Mouse (Mus musculus): Measurements from ENCODE around the gene Ackr3. TPM values are rescaled to one million over a fixed set of nuclear protein-coding genes. Genes with fewer than 3 reads are reported as not detected.

Gene Ackr3
- polyA plus RNA-seq (2015; fragmentation: Nextera tagmentation; extraction: Ambion mirVana): 34.6 and 38.1 TPM in 2 replicates

DNA sequence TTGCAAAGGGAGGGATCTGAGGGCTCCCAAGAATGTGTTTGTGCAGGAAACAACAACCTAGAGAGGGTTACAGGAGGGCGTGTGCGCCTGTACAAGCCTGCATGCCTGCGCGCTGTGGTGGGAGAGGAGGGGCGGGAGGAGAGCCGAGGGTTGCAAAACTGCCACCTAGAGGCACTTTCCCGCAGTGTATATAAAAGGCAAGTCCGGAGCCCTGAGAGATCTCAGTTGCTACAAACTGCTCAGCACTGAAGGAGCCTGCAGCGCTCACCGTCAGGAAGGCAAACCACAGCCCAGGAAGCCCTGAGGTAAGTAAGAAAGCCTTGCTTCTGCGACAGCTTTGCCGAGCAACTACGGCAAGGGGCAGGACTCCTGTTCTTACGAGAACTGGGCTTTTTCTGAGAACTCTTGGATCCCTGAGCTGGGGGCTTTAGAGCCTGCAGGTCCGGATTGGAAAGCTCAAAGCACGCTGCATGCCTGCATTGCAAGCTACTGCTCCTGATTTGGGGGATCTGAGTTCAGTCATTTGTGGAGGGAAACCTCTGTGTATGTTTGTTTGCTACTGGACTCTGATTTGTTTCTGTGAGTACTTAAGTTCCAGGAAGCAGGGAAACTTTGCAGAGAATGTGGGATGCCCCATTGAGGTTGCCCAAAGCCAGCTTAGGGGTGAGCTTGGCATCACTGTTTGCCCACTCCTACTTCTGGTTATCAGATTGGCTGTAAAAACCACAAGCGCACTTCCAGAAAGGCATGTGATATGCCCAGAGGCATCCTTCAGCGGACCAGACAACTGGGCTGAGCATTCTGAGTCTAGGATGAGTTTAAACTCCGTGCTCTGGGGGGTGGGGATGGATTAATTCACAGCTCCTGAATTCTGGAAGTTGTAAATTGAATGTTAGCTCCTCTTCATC is at the start of gene Ackr3:
Gene Ackr3 (plus strand): TSS at position 198 of the 908 bp plus-strand sequence.
- Histone ChIP-seq H3K9ac (peak within 1 kb of the TSS; percentile 64), H3K36me3 (no peaks in the 10 kb centered on the region), H3K27me3 (0 out of 2 replicates have a peak, but pooled peaks cover 3% of the 10 kb centered on the region), H3K9me3 (no peaks in the 10 kb centered on the region), H3K4me2 (peak within 1 kb of the TSS; percentile 50), H3K4me1 (peaks cover 63% of the 10 kb centered on the region), H3K27ac (peak within 1 kb of the TSS; percentile 87), H3K4me3 (peak within 1 kb of the TSS; percentile 60)
- under 1% methylated on average over 19 of the region's 19 CpGs for WGBS
- peak; percentile 77 for ATAC-seq (ENCODE audit: insufficient number of reproducible peaks, low FRiP score, low TSS enrichment, low read depth)

DNA sequence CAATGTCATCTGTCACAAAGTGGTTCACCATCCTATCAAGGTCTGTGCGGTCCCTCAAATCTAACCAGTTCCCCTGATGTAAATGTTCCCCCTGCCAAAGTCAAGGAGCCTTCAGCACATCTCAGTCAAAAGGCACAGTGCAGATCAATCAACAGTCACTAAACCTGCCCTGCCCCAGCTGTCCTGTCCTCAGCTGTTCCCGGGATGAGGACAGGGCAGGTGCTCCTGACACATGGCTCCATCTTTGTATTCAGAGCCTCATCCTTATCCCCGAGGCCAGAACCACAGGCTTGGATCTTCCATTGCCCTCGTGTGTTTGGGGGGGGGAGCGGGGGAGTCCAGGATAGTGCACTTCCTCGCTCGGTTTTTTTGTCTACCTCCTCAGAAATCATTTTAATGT is 47.2 kb upstream of the Ackr3 start:
- Histone ChIP-seq H3K4me1 (peaks cover 20% of the 10 kb centered on the region), H3K9me3 (no peaks in the 10 kb centered on the region), H3K36me3 (no peaks in the 10 kb centered on the region), H3K27ac (no peak overlapping the region), H3K27me3 (no peaks in the 10 kb centered on the region), H3K9ac (no peak overlapping the region), H3K4me2 (no peak overlapping the region), H3K4me3 (no peak overlapping the region)
- WGBS: 63% methylated on average over 7 of the region's 7 CpGs
- ATAC-seq (ENCODE audit: insufficient number of reproducible peaks, low FRiP score, low TSS enrichment, low read depth): no peak

DNA sequence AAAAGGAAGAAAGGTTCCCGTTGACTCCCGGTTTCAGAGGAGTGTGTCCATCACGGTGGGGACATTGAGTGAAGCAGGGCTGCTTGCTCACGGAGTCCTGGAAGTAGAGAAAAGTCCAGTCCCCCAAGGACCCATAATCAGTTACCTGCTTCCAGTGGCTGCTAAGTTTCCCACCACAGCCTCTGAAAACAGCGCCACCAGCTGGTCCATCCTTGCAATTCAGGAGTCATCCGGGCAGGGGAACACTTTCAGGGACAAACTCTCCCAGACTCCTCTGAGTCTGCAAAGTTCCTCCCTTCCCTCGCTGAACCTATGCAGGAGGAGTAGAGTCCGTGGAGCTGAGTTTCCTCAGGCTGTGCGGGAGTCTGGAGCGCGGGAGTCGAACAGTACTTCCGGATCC is 43.9 kb upstream of the Ackr3 start:
- Histone ChIP-seq H3K27ac (no peak overlapping the region), H3K4me1 (peaks cover 6% of the 10 kb centered on the region; the same call in 1 of the 2 replicates), H3K4me2 (no peak overlapping the region), H3K36me3 (no peaks in the 10 kb centered on the region), H3K4me3 (no peak overlapping the region), H3K9ac (no peak overlapping the region), H3K9me3 (no peaks in the 10 kb centered on the region), H3K27me3 (no peaks in the 10 kb centered on the region)
- 37% methylated on average over 13 of the region's 13 CpGs for WGBS
- ATAC-seq (ENCODE audit: insufficient number of reproducible peaks, low FRiP score, low TSS enrichment, low read depth): no peak

DNA sequence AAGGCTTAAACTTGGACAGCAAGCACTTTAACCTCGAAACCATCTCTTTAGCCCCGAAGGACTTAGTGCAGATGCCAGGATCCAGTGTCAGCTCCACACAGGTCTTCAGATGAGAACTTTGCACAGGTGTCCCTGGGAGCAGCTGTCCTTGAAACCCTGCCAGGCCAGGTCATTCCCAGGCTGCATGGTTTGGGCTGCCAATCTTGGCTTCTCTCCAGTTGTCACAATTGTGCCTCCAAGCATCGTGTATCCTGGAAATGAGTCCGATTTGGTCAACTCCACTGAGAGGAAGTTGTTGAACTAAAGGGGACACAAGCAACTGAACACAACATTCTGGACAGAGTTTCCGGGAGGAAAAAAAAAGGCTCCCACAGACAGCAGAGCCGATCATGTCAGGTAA is 42.2 kb upstream of the Ackr3 start:
- WGBS: 70% methylated on average over 6 of the region's 6 CpGs
- Histone ChIP-seq H3K27ac (no peak overlapping the region), H3K9ac (no peak overlapping the region), H3K4me1 (peaks cover 6% of the 10 kb centered on the region; the same call in 1 of the 2 replicates), H3K36me3 (no peaks in the 10 kb centered on the region), H3K9me3 (no peaks in the 10 kb centered on the region), H3K27me3 (no peaks in the 10 kb centered on the region), H3K4me2 (no peak overlapping the region), H3K4me3 (no peak overlapping the region)
- no peak for ATAC-seq (ENCODE audit: insufficient number of reproducible peaks, low FRiP score, low TSS enrichment, low read depth)

DNA sequence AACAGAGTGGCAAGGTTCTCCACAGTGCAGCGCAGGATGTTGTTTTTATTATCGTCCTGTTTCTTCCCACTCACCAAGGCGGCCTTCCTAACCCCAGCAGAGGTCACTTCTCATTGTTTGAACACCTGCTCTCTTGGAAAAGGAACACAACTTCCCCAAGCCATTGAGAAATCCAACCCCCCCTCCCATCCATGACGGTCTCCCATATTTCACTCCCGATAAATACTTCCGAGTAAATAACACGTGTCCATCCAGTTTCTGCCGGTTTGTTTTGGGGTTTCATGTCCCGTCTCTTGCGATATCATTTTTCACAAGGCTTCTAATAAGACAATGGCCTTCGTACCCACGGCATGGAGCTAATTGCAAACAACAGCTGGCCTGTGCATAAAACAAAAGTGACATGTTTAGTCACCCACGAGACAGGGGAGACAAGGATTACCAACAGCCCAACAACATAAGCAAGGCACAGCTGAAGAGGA is 41.4 kb upstream of the Ackr3 start:
- Histone ChIP-seq H3K36me3 (no peaks in the 10 kb centered on the region), H3K4me2 (no peak overlapping the region), H3K27me3 (no peaks in the 10 kb centered on the region), H3K9ac (no peak overlapping the region), H3K4me1 (peaks cover 6% of the 10 kb centered on the region; the same call in 1 of the 2 replicates), H3K27ac (no peak overlapping the region), H3K4me3 (no peak overlapping the region), H3K9me3 (no peaks in the 10 kb centered on the region)
- WGBS: 69% methylated on average over 13 of the region's 13 CpGs
- ATAC-seq (ENCODE audit: insufficient number of reproducible peaks, low FRiP score, low TSS enrichment, low read depth): no peak

DNA sequence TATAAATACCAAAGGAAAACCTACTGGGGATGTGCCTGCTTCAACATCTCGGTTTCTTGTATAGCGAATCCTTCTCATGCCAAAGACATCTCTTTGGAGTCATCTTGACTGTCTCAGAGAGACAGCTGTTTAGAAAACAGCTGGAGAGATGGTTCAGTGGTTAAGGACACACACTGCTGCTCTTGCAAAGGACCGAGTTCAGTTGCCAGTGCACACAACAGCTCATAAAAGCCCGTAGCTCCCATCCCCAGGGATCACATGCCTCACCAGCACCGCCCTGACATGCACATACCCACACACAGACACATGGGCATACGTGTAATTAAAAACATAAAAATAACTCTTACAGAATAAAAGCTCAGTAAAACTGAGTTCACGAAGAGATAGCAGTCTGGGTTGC is 40.6 kb upstream of the Ackr3 start:
- WGBS: 46% methylated on average over 7 of the region's 7 CpGs
- Histone ChIP-seq H3K27me3 (no peaks in the 10 kb centered on the region), H3K36me3 (no peaks in the 10 kb centered on the region), H3K27ac (no peak overlapping the region), H3K4me2 (no peak overlapping the region), H3K4me1 (peaks cover 6% of the 10 kb centered on the region; the same call in 1 of the 2 replicates), H3K4me3 (no peak overlapping the region), H3K9me3 (no peaks in the 10 kb centered on the region), H3K9ac (no peak overlapping the region)
- no peak for ATAC-seq (ENCODE audit: insufficient number of reproducible peaks, low FRiP score, low TSS enrichment, low read depth)

DNA sequence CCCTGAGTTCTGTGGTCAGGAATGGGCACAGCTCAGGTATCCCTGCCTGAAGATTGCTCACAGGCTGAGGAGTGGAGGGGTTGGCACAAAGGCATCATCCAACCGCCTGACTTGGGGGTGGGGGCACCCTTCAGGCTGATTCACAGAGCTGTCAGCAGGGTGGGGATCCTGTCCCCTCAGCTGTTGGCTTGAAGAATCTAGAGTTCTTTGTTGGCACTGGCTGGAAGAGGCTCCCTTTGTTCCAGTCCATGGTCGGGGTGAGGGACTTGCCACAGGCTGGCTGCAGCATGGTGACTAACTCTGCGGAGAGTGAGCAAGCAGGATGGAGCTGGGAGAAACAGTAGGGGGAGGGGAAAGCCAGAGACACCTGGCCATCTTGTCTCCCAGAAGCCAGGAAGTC is 39.5 kb upstream of the Ackr3 start:
- no peaks in the 10 kb centered on the region for H3K36me3 ChIP-seq
- no peaks in the 10 kb centered on the region for H3K9me3 ChIP-seq
- peaks cover 6% of the 10 kb centered on the region; the same call in 1 of the 2 replicates for H3K4me1 ChIP-seq
- H3K27me3 ChIP-seq: no peaks in the 10 kb centered on the region
- 56% methylated on average over 3 of the region's 3 CpGs for WGBS
- no peak overlapping the region for H3K4me2 ChIP-seq
- no peak for ATAC-seq (ENCODE audit: insufficient number of reproducible peaks, low FRiP score, low TSS enrichment, low read depth)
- no peak overlapping the region for H3K9ac ChIP-seq
- no peak overlapping the region for H3K4me3 ChIP-seq
- H3K27ac ChIP-seq: no peak overlapping the region

DNA sequence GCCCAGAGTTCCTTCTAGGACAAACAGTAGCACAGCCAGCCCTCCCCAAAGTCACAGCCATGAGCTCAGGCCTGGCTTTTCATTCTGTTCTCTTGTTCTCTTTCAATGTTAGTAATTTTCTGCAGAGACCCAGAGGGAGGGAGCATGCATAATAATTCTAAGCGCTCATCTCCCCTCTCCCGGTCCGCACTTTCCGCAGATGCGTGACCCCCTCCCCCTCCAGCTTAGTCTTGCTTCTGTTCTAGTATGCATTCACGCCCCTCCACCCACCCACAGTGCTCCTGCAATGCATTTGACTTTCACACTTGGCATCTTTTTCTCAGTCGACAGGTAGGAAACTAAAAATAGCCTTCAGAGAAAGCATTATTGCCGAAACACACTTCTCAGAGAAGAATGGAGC is 29.4 kb upstream of the Ackr3 start:
- Histone ChIP-seq H3K9ac (no peak overlapping the region), H3K27me3 (no peaks in the 10 kb centered on the region), H3K4me2 (no peak overlapping the region), H3K4me3 (no peak overlapping the region), H3K36me3 (no peaks in the 10 kb centered on the region), H3K9me3 (no peaks in the 10 kb centered on the region), H3K4me1 (peaks cover 26% of the 10 kb centered on the region), H3K27ac (no peak overlapping the region)
- 56% methylated on average over 8 of the region's 8 CpGs for WGBS
- ATAC-seq (ENCODE audit: insufficient number of reproducible peaks, low FRiP score, low TSS enrichment, low read depth): no peak

DNA sequence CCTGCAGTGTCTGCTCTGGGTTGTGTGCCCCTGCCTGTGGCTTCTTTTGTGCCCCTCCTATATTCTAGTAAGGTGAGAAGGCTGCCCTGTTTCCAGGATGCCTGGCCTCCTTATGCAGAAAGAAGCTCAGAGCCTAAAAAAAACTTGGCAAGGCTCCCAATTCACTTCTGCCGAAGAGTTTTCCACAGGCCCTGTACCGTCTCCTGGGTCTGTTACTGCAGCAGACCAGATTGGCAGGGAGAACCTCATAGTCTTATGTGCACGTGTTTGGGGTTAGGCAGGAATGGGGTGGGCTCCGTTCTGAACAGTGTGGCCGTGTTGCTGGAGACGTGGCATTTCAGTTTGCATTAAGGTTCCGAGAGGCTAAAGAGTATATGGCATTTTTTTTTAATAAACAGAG is 27.6 kb upstream of the Ackr3 start:
- WGBS: 11% methylated on average over 7 of the region's 7 CpGs
- Histone ChIP-seq H3K4me2 (no peak overlapping the region), H3K27me3 (no peaks in the 10 kb centered on the region), H3K9ac (no peak overlapping the region), H3K36me3 (no peaks in the 10 kb centered on the region), H3K4me1 (peaks cover 26% of the 10 kb centered on the region), H3K4me3 (no peak overlapping the region), H3K9me3 (no peaks in the 10 kb centered on the region), H3K27ac (peak overlapping the region; percentile 68)
- peak; percentile 69; the same call in 1 of the 2 replicates for ATAC-seq (ENCODE audit: insufficient number of reproducible peaks, low FRiP score, low TSS enrichment, low read depth)

DNA sequence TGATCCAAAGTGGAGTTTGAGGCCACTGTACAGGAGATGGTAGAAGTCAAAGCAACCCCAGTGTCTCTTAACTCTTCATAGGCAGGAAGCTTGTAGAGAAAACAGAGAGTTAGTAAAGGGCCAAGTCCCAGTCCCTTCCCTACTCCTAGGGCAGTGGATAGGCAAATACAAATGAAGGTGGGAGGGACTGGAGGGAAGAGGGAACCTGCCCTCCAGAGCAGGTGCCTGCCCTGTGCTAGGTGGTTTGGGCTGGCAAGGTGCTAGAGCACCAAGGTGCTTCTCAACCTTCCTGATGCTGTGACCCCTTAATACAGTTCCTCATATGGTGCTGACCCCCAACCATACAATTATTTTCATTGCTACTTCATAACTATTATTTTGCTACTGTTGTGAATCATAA is 26.2 kb upstream of the Ackr3 start:
- ATAC-seq (ENCODE audit: insufficient number of reproducible peaks, low FRiP score, low TSS enrichment, low read depth): no peak
- Histone ChIP-seq H3K4me1 (peaks cover 30% of the 10 kb centered on the region), H3K27me3 (no peaks in the 10 kb centered on the region), H3K9me3 (no peaks in the 10 kb centered on the region), H3K4me2 (no peak overlapping the region), H3K36me3 (no peaks in the 10 kb centered on the region), H3K9ac (no peak overlapping the region), H3K27ac (no peak overlapping the region), H3K4me3 (no peak overlapping the region)

DNA sequence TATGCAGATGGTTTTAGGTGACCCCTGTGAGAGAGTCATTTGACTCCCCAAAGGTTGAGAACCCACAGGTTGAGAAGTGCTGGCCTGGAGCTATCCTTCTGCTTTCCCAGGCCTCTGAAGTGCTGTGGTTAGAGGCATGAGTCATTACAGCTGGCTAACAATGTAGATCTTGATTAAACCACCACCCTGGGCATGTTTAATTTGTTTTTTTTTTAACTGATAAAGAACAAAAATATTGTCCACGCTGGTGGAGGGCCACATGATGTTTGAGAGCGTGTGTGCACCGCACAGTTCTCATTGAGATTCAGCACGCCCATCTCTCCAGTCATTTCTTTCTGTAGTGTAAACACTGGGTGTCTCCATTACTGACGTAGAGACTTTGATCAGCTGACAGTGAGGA is 25.8 kb upstream of the Ackr3 start:
- H3K4me1 ChIP-seq: peaks cover 31% of the 10 kb centered on the region
- no peak overlapping the region for H3K4me3 ChIP-seq
- no peak overlapping the region for H3K9ac ChIP-seq
- WGBS: 76% methylated on average over 5 of the region's 5 CpGs
- no peaks in the 10 kb centered on the region for H3K27me3 ChIP-seq
- no peak for ATAC-seq (ENCODE audit: insufficient number of reproducible peaks, low FRiP score, low TSS enrichment, low read depth)
- no peak overlapping the region for H3K27ac ChIP-seq
- H3K4me2 ChIP-seq: no peak overlapping the region
- H3K9me3 ChIP-seq: no peaks in the 10 kb centered on the region
- H3K36me3 ChIP-seq: no peaks in the 10 kb centered on the region

DNA sequence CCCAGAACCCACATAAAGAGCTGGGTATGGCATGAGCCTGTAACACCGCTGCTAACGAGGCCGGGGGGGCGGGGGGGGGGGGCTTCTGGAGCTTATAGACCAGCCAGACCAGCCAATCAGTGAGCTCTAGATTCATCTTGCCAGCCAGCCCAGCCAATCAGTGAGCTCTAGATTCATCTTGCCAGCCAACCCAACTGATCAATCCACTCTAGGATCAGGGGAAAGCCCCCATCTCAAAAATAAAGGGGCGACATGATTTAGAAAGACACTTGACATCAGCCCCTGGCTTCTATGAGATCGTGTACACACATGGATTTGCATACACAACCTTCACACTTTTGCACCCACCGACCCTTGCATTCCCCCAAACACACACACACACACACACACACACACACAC is 23.3 kb upstream of the Ackr3 start:
- Histone ChIP-seq H3K27ac (no peak overlapping the region), H3K4me2 (no peak overlapping the region), H3K4me1 (peaks cover 22% of the 10 kb centered on the region), H3K9ac (no peak overlapping the region), H3K4me3 (no peak overlapping the region), H3K9me3 (no peaks in the 10 kb centered on the region), H3K36me3 (no peaks in the 10 kb centered on the region), H3K27me3 (no peaks in the 10 kb centered on the region)
- no peak for ATAC-seq (ENCODE audit: insufficient number of reproducible peaks, low FRiP score, low TSS enrichment, low read depth)
- 75% methylated on average over 7 of the region's 7 CpGs for WGBS

All from limb, embryonic 15.5 days (tissue).